Mouse (Mus musculus): ENCODE data around the gene Hyal4.

Gene Hyal4

DNA sequence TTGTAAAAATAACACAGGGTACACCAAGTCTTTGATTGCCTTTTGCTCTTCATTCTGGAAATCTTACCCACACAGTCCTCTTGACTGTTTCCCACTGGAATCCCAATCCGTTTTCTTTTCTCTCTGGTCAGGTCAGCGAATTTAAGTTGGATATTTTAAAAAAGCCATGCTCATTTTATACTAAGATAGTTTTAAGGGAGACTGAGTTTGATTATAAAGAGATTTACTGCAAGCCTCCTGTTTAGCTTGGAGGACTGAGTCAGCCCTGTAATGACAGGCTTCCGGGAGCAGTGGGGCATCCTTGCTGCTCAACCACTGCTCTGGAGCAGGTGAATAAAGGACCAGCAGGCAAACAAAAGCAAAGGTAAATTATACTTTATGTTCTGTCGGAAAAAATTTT lies at the start of gene Hyal4:
Hyal4 (plus strand) TSS at position 301 of the 400 bp plus-strand sequence.
- DNase-seq, result no peak

DNA sequence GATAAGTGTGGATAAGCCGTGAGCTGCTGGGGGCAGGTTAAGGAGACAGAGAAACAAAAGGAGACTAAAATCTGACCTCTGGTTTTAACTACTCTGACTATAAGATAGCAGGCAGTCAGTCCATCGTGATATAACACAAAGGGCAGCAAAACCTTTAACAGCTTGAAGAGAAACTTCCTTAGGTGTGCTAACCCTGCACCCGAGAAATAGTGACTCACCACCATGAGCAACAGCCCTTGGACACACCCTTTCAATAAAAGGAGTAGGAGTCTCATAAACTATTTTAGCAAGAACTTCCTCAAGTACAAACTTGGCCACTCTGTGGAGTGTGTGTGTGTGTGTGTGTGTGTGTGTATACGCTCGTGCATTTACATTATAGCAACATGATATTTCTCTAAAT lies 41.0 kb upstream of the Hyal4 start:
- no peak for DNase-seq

DNA sequence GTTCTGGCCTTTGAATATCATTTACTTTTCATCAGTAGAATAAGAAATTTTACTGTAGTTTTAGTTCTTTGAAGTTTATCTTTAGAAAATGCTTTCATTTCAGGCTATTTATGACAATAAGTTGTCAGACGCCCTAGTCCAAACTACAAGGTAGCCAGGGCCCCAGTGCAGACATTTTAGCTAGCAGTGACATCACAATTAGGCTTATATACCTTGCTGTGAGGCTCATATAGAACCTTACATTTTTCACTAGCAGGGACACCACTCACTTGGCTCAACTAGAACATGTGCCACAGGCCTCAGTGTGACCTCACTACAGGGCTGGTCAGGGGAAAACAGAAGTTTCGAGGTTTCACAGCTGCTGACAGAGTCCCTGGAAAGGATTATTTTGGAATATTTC lies 40.6 kb upstream of the Hyal4 start:
- no peak for DNase-seq

DNA sequence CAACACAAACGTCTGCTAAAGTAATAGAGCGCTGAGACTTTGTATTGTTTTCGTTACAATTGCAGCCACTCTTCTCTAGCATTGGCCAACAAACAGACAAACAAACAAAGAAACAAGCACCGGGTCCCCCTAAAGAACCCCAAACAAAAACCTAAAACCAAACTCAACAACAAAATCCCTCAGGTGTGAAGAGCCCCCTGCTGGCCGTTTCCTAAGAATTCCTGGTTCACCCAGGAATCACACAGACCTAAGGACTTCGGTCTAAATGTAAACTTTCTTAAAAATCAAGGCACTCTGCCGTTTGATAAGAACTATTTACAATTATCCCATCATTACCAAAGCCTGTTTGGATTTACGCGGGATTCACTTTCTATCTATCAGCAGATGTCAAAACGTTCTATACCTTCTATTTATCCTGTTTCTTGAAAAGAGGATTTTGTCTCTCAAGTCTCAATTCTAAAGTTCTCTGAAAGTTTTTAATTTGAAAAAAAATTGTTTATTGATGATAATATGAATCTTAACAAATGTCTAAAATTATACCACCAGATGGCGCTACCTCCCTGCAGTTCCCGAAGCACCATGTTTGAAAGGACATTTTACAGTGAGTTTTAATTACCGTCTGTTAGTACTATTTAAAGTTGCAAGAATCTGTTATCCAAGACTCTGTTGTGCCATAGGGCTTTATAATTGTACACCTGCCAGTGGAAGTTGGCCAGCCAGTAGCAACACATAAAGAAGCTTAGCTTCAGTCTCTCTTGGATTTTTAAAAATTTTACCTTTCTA lies 26.6 kb upstream of the Hyal4 start:
- peak; percentile 15 for DNase-seq

DNA sequence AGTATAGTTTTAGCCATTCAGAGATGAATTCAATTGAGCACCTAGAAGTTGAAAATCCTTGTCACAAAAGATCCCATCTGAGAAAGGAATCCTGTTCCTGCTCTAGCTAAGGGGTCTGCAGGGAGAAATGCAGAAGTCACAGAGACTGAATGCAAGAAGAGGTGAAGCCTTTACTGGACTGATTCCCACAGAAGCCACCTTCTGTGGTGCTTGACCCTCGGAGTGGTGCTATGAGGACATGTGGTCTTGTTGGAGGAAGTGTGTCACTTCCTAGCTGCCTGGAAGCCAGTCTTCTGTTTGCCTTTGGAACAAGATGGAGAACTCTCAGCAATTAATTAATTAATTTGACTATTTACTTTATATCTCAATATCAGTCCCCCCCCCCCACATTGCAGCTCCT lies 20.0 kb upstream of the Hyal4 start:
- no peak for DNase-seq

DNA sequence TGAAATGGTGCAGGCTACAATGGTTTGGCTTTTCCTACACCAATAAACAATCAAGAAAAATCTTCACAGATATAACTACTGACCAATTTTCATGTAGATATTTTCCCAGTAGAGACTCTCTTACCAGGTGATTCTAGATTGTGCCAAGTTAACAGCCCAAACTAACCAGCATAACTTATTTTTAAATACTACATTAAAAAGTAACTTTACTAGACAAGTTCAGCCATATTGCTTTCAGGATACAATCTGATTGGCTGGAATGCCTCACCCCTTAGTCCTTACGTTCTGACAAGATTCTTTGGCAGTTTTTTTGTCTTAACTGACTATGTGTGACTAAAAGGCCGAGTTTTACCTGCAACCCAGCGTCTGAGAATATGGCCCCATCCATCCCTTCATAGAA lies 15.2 kb upstream of the Hyal4 start, which contains the start of gene Hyal6:
Hyal6 (plus strand) TSS at position 301 of the 400 bp plus-strand sequence.
- no peak for DNase-seq

DNA sequence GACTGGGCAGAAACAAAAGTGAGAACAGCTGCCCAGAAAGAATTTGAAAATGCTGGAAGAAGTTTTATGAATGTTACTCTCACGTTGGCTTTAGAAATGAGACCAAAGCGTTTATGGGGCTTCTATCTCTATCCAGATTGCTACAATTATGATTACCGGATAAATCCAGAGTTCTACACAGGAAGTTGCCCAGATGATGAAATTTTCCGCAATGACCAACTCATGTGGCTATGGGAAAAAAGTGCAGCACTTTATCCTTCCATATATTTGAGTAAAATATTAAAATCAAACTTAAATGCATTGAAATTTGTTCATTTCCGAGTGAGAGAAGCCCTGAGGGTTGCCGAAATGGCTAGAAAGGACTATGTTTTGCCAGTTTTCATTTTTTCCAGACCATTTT lies 13.6 kb upstream of the Hyal4 start:
- no peak for DNase-seq

DNA sequence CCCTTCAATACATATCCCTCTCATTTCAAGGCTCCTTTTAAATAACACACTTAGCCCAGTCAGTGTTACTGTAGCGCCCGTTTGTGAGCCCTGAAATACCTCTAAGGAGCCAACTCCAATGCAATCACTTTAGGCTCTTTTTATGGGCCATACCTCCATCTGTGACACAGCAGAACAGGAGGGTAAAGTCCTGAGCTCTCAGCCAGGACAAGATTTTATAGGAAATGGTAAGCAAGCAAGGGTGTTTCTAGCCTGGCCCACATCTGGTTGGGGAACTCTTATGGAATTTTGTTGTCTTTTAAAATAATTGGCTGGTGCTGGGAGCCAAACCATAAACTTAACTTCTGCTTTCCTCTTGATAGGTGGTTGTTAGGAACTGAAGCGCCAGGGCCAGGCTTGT lies 11.2 kb downstream of the Hyal4 start:
- no peak for DNase-seq

DNA sequence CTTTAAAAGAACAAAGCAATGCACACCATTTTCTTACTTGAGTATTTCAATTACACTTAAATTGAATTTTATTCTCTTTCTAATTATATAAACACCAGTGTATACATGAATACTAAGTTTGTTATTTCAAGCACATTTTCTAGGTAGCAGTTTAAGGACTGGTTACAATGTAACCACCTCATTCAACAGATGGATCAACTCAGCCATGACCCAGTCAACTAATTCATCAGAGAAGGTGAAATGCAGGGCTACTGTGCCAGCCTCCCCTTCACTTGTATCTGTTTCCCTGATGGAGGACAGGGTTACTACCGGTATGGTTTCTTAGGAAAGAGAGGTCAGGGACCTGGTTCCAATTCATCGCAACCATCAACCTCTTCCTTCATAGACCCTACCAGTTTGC lies 18.1 kb downstream of the Hyal4 start:
- DNase-seq, result no peak

DNA sequence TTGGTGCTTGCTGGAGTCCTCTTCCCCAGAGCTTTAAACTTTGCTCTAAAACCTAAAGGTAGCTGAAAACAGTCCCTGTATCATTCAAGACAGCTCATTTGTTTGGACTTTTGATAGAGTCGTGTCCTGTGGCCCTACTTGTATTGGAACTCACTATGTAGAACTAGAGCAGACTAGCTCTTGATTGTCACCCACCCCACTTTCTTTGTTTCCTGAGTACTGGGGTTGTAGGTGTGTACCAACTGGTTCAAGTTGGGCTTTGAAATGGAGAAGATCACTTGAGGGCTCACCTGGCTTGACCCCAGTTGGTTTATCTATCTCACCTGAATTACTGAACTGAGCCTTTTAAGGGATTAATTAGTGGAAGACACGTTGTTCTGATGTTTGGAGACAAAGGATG lies 31.1 kb downstream of the Hyal4 start:
- no peak for DNase-seq

DNA sequence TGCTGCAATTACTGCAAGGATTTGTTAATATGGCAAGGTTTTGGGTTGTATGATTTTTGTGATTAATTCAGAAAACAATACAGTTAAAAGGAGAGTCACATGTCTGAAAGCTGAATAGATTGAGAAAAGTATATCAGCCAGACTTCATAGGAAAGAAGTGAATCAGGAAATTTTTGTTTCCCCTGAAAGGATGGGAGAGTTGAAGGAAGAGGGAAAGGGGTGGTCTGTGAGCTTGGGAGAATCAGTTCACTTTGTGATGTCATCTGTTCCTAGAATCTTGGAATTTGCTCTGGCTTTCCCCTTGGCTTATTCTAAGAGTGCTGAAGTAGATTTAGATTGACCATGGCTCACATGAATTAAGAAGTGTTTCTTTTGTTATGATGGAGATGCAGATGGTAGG lies 42.8 kb downstream of the Hyal4 start, which contains the start of gene Spam1:
Spam1 (plus strand) TSS at position 301 of the 400 bp plus-strand sequence.
- no peak for DNase-seq

All from liver (tissue).